ENCODE assay signal across 16 mouse cellular contexts in the genomic region with DNA sequence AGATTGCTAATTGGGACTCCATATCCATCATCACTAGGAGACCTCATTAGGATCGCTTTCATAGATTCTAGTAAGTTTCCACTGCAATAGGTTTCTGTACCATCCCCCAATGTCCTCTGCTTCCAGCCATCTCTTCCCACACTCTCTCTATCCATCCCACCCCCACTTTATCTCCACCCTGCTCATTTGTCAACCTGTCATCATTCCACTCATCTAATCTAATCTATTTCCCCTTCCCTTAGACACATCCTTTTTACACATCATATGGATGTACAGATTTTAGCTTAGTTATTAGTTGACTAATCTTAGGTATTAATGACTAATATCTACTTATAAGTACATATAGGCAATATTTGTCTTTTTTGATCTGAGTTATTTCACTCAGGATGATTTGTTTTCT.
"Had no signal": no experiment of that assay in that cellular context is flagged by ENCODE, and none has a peak within 500 bp of the region (broad histone marks: within the 10 kb centered on the region; RNA-seq: fewer than 3 reads in every experiment).

No protein-coding gene starts in this region.

- H3K27me3 ChIP-seq: neural tube, embryonic 13.5 days; neural tube, embryonic 15.5 days; stomach, embryonic 15.5 days had no signal

- H3K9ac ChIP-seq: neural tube, embryonic 13.5 days; neural tube, embryonic 15.5 days; stomach, embryonic 15.5 days had no signal

- H3K9me3 ChIP-seq: neural tube, embryonic 13.5 days; neural tube, embryonic 15.5 days; stomach, embryonic 15.5 days had no signal

- H3K27ac ChIP-seq: neural tube, embryonic 13.5 days; neural tube, embryonic 15.5 days; stomach, embryonic 15.5 days; stomach, postnatal 0 days had no signal

- H3K4me1 ChIP-seq: neural tube, embryonic 13.5 days; neural tube, embryonic 15.5 days; stomach, embryonic 15.5 days had no signal

- H3K36me3 ChIP-seq: neural tube, embryonic 13.5 days; neural tube, embryonic 15.5 days; stomach, embryonic 15.5 days had no signal

- H3K4me3 ChIP-seq: neural tube, embryonic 13.5 days; neural tube, embryonic 15.5 days; stomach, embryonic 15.5 days had no signal

- DNase-seq: retina, postnatal 1 day; right cerebral cortex, adult 18-20 months; right cerebral cortex, postnatal 14 days; right cerebral cortex, postnatal 25 days; right cerebral cortex, postnatal 4 days; spleen, adult 18-20 months; thymus, adult 18-20 months; thymus, adult 2 months; thymus, postnatal 14 days; thymus, postnatal 25 days; thymus, postnatal 36 days; thymus, postnatal 4 days had no signal
